Mouse (Mus musculus) intestine, embryonic 14.5 days (tissue): ENCODE results near the gene Slc34a2. TPM values are rescaled to one million over a fixed set of nuclear protein-coding genes. Genes with fewer than 3 reads are reported as not detected.
A peak's percentile ranks its signal among the peaks of the same experiment; 100 is the strongest.

Experiments used
- ATAC-seq: fragments of 200-750 bp; cut with Nextera tagmentation; replicated peaks from 2 replicates; pipeline ENCODE4 v1.8.0; 2017; ENCODE audit warnings: low read depth, moderate number of reproducible peaks, moderate TSS enrichment, moderate library complexity; ENCODE audit not compliant: low FRiP score, low TSS enrichment
- DNase-seq: peaks from one replicate; pipeline ENCODE4 v3.0.0-alpha.2; 2018; ENCODE audit warnings: low spot score
- H3K27ac ChIP-seq: fragments of 300-500 bp; sonication (generic); 2 replicates; pipeline ENCODE4 v1.5.1; 2014; ENCODE audit warnings: low read depth, mild to moderate bottlenecking, control low read depth
- H3K27me3 ChIP-seq: fragments of 300-500 bp; sonication (generic); replicated peaks from 2 replicates; pipeline ENCODE4 v1.6.1; 2014; ENCODE audit warnings: low read length, control low read depth; ENCODE audit not compliant: control insufficient read depth, insufficient read depth
- H3K36me3 ChIP-seq: fragments of 300-500 bp; sonication (generic); 2 replicates; pipeline ENCODE4 v1.6.1; 2014; ENCODE audit warnings: low read length, control low read depth; ENCODE audit not compliant: control insufficient read depth, insufficient read depth
- H3K4me1 ChIP-seq: fragments of 300-500 bp; sonication (generic); replicated peaks from 2 replicates; pipeline ENCODE4 v1.6.1; 2014; ENCODE audit warnings: low read length, control low read depth, mixed read lengths; ENCODE audit not compliant: control insufficient read depth, insufficient read depth
- H3K4me2 ChIP-seq: fragments of 300-500 bp; sonication (generic); 2 replicates; pipeline ENCODE4 v1.6.1; 2014; ENCODE audit warnings: low read length
- H3K4me3 ChIP-seq: fragments of 300-500 bp; sonication (generic); 2 replicates; pipeline ENCODE4 v1.5.1; 2014; ENCODE audit warnings: low read depth, low read length, control low read depth, mixed read lengths
- H3K9ac ChIP-seq: fragments of 300-500 bp; sonication (generic); 2 replicates; pipeline ENCODE4 v1.6.1; 2014; ENCODE audit warnings: mild to moderate bottlenecking, low read length
- H3K9me3 ChIP-seq: fragments of 300-500 bp; sonication (generic); 2 replicates; pipeline ENCODE4 v1.6.1; 2016; ENCODE audit warnings: low read length, control low read depth; ENCODE audit not compliant: control insufficient read depth
- WGBS: fragments of 180-500 bp; shearing (Covaris S2); extraction: QIAGEN DNeasy Blood & Tissue Kit; methylation state at CpG from one replicate; pipeline ENCODE4 v1.1.7; 2014; 5-methylcytosine and 5-hydroxymethylcytosine counted together
- polyA plus RNA-seq: library from polyadenylated mRNA; unstranded; fragments of >200 nt; fragmentation: Nextera tagmentation; extraction: Ambion mirVana; gene quantifications from 2 replicates; pipeline ENCODE4 v1.2.1, GENCODE M21; 2014

Gene Slc34a2
- polyA plus RNA-seq, 1 experiment from 2014 or later: 0.91 TPM

DNA sequence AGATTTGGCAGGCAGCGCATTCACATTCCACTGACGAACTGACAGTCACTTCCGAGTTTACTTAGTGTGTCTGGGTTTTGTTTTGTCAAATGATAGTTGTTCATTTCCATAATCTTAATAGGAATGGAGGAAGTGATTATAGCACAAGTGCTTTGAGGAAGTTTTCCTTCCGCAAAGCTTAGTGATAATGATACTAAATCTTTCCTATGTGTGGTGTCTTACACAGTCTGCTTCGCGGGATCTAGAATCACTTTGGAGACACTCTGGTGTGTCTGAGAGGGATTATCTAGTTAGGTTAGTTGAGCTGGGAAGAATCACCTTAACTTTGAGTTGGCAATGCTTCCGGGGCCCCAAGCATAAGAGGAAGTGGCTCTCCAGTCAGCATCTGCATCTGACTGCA, 49.6 kb downstream of the Slc34a2 start:
- DNase-seq: no peak
- WGBS: 85% methylated on average over 7 of the region's 7 CpGs
- H3K9me3 ChIP-seq: no peaks in the 10 kb centered on the region
- H3K9ac ChIP-seq: no peak overlapping the region
- H3K27me3 ChIP-seq: no peaks in the 10 kb centered on the region
- no peaks in the 10 kb centered on the region for H3K4me1 ChIP-seq
- no peaks in the 10 kb centered on the region for H3K36me3 ChIP-seq
- H3K4me2 ChIP-seq: no peak overlapping the region
- ATAC-seq: no peak
- no peak overlapping the region for H3K27ac ChIP-seq
- no peak overlapping the region for H3K4me3 ChIP-seq

DNA sequence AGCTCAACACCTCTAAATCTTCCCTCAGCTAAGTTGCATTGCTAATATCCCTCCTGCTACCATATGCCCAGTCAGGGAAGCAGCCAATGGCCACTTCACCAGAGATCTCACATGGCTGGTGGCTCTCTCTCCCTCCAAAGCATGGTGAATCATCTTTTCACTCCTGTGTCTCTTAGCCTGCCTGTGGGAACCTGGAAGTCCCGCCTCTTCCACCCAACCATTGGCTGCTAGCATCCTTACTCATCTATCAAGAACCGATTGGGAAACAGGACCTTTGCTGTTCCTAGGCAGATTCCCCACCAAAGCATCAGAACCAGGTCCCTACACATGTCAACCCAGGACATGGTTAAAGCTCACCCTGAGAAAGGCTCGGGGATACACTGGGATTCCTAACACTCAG, 53.5 kb downstream of the Slc34a2 start:
- WGBS: 80% methylated on average over 3 of the region's 3 CpGs
- no peak overlapping the region for H3K9ac ChIP-seq
- no peak overlapping the region for H3K4me3 ChIP-seq
- no peak for DNase-seq
- H3K27ac ChIP-seq: no peak overlapping the region
- H3K4me1 ChIP-seq: no peaks in the 10 kb centered on the region
- H3K27me3 ChIP-seq: no peaks in the 10 kb centered on the region
- H3K9me3 ChIP-seq: no peaks in the 10 kb centered on the region
- no peak for ATAC-seq
- H3K36me3 ChIP-seq: no peaks in the 10 kb centered on the region
- no peak overlapping the region for H3K4me2 ChIP-seq

GRCm38 (mm10) chr5:53101848-53102473, 64.1 kb downstream of the Slc34a2 start:
- H3K4me2 ChIP-seq: no peak overlapping the region
- H3K4me1 ChIP-seq: no peaks in the 10 kb centered on the region
- H3K27ac ChIP-seq: no peak overlapping the region
- DNase-seq: no peak
- no peaks in the 10 kb centered on the region for H3K36me3 ChIP-seq
- no peak for ATAC-seq
- H3K9ac ChIP-seq: no peak overlapping the region
- H3K9me3 ChIP-seq: no peaks in the 10 kb centered on the region
- H3K4me3 ChIP-seq: no peak overlapping the region
- 65% methylated on average over 12 of the region's 12 CpGs for WGBS
- H3K27me3 ChIP-seq: no peaks in the 10 kb centered on the region

GRCm38 (mm10) chr5:53104177-53104855, 66.4 kb downstream of the Slc34a2 start:
- no peak overlapping the region for H3K9ac ChIP-seq
- 57% methylated on average over 13 of the region's 13 CpGs for WGBS
- DNase-seq: no peak
- ATAC-seq: 0 out of 2 replicates have a peak, but pooled peaks have one; percentile 7
- H3K27me3 ChIP-seq: no peaks in the 10 kb centered on the region
- no peaks in the 10 kb centered on the region for H3K9me3 ChIP-seq
- H3K36me3 ChIP-seq: no peaks in the 10 kb centered on the region
- H3K4me1 ChIP-seq: no peaks in the 10 kb centered on the region
- H3K4me3 ChIP-seq: no peak overlapping the region
- H3K27ac ChIP-seq: no peak overlapping the region
- no peak overlapping the region for H3K4me2 ChIP-seq

DNA sequence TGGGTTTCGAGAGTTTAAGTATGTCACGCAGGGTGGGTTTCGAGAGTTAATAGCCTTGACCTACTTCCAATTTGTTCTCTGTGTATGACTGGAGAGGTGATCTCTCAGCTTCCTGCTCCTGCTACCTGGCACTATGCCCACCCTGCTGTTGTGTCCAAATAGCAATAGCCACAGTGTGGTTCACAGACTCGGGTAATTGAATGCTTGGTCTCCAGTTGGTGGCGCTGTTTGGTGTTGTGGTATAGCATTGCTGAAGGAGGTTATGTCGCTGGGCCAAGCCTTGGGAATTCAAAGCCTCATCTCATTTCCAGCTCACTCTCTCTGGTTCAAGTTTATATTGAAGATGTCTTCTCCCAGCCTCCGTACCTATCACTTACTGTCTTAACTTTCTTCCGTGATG, 67.8 kb downstream of the Slc34a2 start:
- no peak overlapping the region for H3K9ac ChIP-seq
- ATAC-seq: no peak

GRCm38 (mm10) chr5:53106125-53106524, 68.2 kb downstream of the Slc34a2 start:
- no peak for DNase-seq
- H3K27ac ChIP-seq: no peak overlapping the region
- H3K4me2 ChIP-seq: no peak overlapping the region
- 72% methylated on average over 4 of the region's 4 CpGs for WGBS
- no peaks in the 10 kb centered on the region for H3K36me3 ChIP-seq
- H3K9me3 ChIP-seq: no peaks in the 10 kb centered on the region
- H3K4me1 ChIP-seq: no peaks in the 10 kb centered on the region
- no peak for ATAC-seq
- H3K27me3 ChIP-seq: no peaks in the 10 kb centered on the region
- no peak overlapping the region for H3K9ac ChIP-seq
- no peak overlapping the region for H3K4me3 ChIP-seq

More for the DNA sequence above, 67.8 kb downstream of the Slc34a2 start:
- 75% methylated on average over 8 of the region's 8 CpGs for WGBS
- no peak overlapping the region for H3K27ac ChIP-seq
- H3K4me1 ChIP-seq: no peaks in the 10 kb centered on the region
- no peak overlapping the region for H3K4me3 ChIP-seq
- no peaks in the 10 kb centered on the region for H3K9me3 ChIP-seq
- DNase-seq: no peak
- H3K27me3 ChIP-seq: no peaks in the 10 kb centered on the region
- H3K36me3 ChIP-seq: no peaks in the 10 kb centered on the region
- H3K4me2 ChIP-seq: no peak overlapping the region

- Histone ChIP-seq H3K36me3 (no peaks in the 10 kb centered on the region), H3K4me3 (no peak overlapping the region), H3K9me3 (no peaks in the 10 kb centered on the region), H3K4me1 (no peaks in the 10 kb centered on the region), H3K9ac (no peak overlapping the region), H3K27me3 (no peaks in the 10 kb centered on the region), H3K27ac (no peak overlapping the region), H3K4me2 (no peak overlapping the region)
- DNase-seq (no peak), ATAC-seq (no peak)
- WGBS: 37% methylated on average over 4 of the region's 4 CpGs
These were observed 68.8 kb downstream of the Slc34a2 start for GRCm38 (mm10) chr5:53106731-53107130.

GRCm38 (mm10) chr5:53108026-53108425, 70.1 kb downstream of the Slc34a2 start:
- Histone ChIP-seq H3K36me3 (no peaks in the 10 kb centered on the region), H3K9ac (no peak overlapping the region), H3K4me2 (no peak overlapping the region), H3K4me1 (no peaks in the 10 kb centered on the region), H3K27ac (no peak overlapping the region), H3K4me3 (no peak overlapping the region), H3K9me3 (peaks cover under 1% of the 10 kb centered on the region; the same call in 1 of the 2 replicates), H3K27me3 (no peaks in the 10 kb centered on the region)
- no peak for DNase-seq
- ATAC-seq: no peak
- 76% methylated on average over 9 of the region's 9 CpGs for WGBS

DNA sequence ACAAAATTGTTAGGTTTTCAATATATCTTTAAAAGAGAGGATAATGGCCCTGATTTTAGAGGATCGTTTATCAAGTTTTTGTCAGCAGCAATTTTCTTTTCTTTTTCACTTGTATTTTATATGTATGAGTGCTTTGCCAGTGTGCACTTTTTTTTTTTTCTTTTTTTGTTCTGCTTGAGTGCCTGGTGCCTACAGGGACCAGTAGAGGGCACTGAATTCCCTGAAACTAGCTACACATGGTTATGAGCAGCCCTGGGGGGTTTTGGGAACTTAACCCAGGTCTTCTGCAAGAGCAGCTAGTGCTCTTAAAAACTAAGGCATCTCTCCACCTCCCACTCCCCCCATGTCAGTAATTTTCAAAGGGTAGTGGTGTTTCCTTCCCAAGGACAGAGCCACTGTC, 70.8 kb downstream of the Slc34a2 start:
- no peaks in the 10 kb centered on the region for H3K4me1 ChIP-seq
- H3K36me3 ChIP-seq: no peaks in the 10 kb centered on the region
- H3K27me3 ChIP-seq: no peaks in the 10 kb centered on the region
- ATAC-seq (no peak), DNase-seq (no peak)
- H3K9ac ChIP-seq: no peak overlapping the region
- 86% methylated on average over 1 of the region's 1 CpGs for WGBS
- no peak overlapping the region for H3K4me3 ChIP-seq
- peaks cover 3% of the 10 kb centered on the region; the same call in 1 of the 2 replicates for H3K9me3 ChIP-seq
- H3K27ac ChIP-seq: no peak overlapping the region
- no peak overlapping the region for H3K4me2 ChIP-seq
